Mouse (Mus musculus) lung, embryonic 16.5 days (tissue): ENCODE measurements around the gene Adgrd1. TPM values are rescaled to one million over a fixed set of nuclear protein-coding genes. Genes with fewer than 3 reads are reported as not detected.

Experiments used
- ATAC-seq: fragments of 200-750 bp; cut with Nextera tagmentation; 2 replicates; pipeline ENCODE4 v1.8.0; 2017; ENCODE audit warnings: low read depth, mild to moderate bottlenecking, moderate library complexity
- H3K27ac ChIP-seq: fragments of 300-500 bp; sonication (generic); 2 replicates; pipeline ENCODE4 v1.5.1; 2014; ENCODE audit warnings: mild to moderate bottlenecking, control low read depth, low read length
- H3K27me3 ChIP-seq: fragments of 300-500 bp; sonication (generic); 2 replicates; pipeline ENCODE4 v1.6.1; 2014; ENCODE audit warnings: low read depth, low read length, mixed read lengths; ENCODE audit not compliant: control insufficient read depth, insufficient read depth
- H3K36me3 ChIP-seq: fragments of 300-500 bp; sonication (generic); 2 replicates; pipeline ENCODE4 v1.6.1; 2014; ENCODE audit warnings: low read length; ENCODE audit not compliant: control insufficient read depth, insufficient read depth
- H3K4me1 ChIP-seq: fragments of 300-500 bp; sonication (generic); replicated peaks from 2 replicates; pipeline ENCODE4 v1.6.1; 2014; ENCODE audit warnings: low read length, mixed read lengths; ENCODE audit not compliant: control insufficient read depth, insufficient read depth
- H3K4me2 ChIP-seq: fragments of 300-500 bp; sonication (generic); 2 replicates; pipeline ENCODE4 v1.6.1; 2014; ENCODE audit warnings: low read depth, low read length, control low read depth
- H3K4me3 ChIP-seq: fragments of 300-500 bp; sonication (generic); 2 replicates; pipeline ENCODE4 v1.5.1; 2014; ENCODE audit warnings: mild to moderate bottlenecking, low read length, control low read depth
- H3K9ac ChIP-seq: fragments of 300-500 bp; sonication (generic); 2 replicates; pipeline ENCODE4 v1.6.1; 2014; ENCODE audit warnings: low read length, control low read depth
- H3K9me3 ChIP-seq: fragments of 300-500 bp; sonication (generic); 2 replicates; pipeline ENCODE4 v1.6.1; 2016; ENCODE audit warnings: low read length; ENCODE audit not compliant: control insufficient read depth
- WGBS: fragments of 180-500 bp; shearing (Covaris S2); extraction: QIAGEN DNeasy Blood & Tissue Kit; methylation state at CpG from one replicate; pipeline ENCODE4 v1.1.7; 2014; 5-methylcytosine and 5-hydroxymethylcytosine counted together
- polyA plus RNA-seq: library from polyadenylated mRNA; unstranded; fragments of >200 nt; fragmentation: Nextera tagmentation; extraction: Ambion mirVana; gene quantifications from 2 replicates; pipeline ENCODE4 v1.2.1, GENCODE M21; 2015

Gene Adgrd1
- polyA plus RNA-seq, 1 experiment from 2014 or later = 1.8 TPM

- Histone ChIP-seq H3K4me3 (no peak overlapping the region), H3K9me3 (no peaks in the 10 kb centered on the region), H3K27ac (no peak overlapping the region), H3K9ac (no peak overlapping the region), H3K27me3 (no peaks in the 10 kb centered on the region), H3K4me2 (no peak overlapping the region), H3K36me3 (no peaks in the 10 kb centered on the region), H3K4me1 (no peaks in the 10 kb centered on the region)
- WGBS = 46% methylated on average over 9 of the region's 9 CpGs
- no peak for ATAC-seq
Observed at GRCm38 (mm10) chr5:129196501-129196900, 100.0 kb downstream of the Adgrd1 start.

GRCm38 (mm10) chr5:129196971-129197519, 100.5 kb downstream of the Adgrd1 start:
- Histone ChIP-seq H3K4me1 (no peaks in the 10 kb centered on the region), H3K27ac (no peak overlapping the region), H3K9ac (no peak overlapping the region), H3K9me3 (no peaks in the 10 kb centered on the region), H3K36me3 (no peaks in the 10 kb centered on the region), H3K4me3 (no peak overlapping the region), H3K27me3 (no peaks in the 10 kb centered on the region), H3K4me2 (no peak overlapping the region)
- no peak for ATAC-seq
- WGBS = 59% methylated on average over 9 of the region's 9 CpGs

DNA sequence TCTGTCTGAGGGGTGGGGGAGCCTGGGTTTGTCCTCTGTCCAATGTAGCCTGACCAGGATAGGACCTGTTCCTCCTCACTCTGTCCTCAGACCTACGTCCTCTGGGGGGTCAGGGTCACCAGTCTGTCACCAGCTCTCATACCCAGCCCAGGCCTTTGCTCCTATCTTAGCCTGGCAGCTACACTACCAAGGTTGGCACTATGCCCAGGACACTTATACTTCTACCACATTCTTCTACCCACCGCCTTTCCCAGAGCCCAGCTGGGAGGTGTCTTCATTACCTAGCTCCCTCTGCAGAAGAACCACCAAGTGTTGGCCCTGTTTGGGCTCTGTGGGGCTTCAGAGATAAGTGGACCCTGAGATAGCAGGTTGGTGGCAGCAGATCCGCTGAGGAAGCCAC, 103.6 kb downstream of the Adgrd1 start:
- WGBS = 57% methylated on average over 3 of the region's 3 CpGs
- no peak overlapping the region for H3K27ac ChIP-seq
- no peaks in the 10 kb centered on the region for H3K4me1 ChIP-seq
- no peaks in the 10 kb centered on the region for H3K27me3 ChIP-seq
- no peak overlapping the region for H3K4me2 ChIP-seq
- no peak overlapping the region for H3K9ac ChIP-seq
- H3K36me3 ChIP-seq = no peaks in the 10 kb centered on the region
- ATAC-seq = peak; percentile 45
- H3K4me3 ChIP-seq = no peak overlapping the region
- H3K9me3 ChIP-seq = no peaks in the 10 kb centered on the region

GRCm38 (mm10) chr5:129208279-129208678, 111.7 kb downstream of the Adgrd1 start:
- Histone ChIP-seq H3K36me3 (no peaks in the 10 kb centered on the region), H3K27ac (no peak overlapping the region), H3K9ac (no peak overlapping the region), H3K4me1 (no peaks in the 10 kb centered on the region), H3K9me3 (no peaks in the 10 kb centered on the region), H3K4me3 (no peak overlapping the region), H3K27me3 (no peaks in the 10 kb centered on the region; the same call in 1 of the 2 replicates), H3K4me2 (no peak overlapping the region)
- ATAC-seq = no peak

DNA sequence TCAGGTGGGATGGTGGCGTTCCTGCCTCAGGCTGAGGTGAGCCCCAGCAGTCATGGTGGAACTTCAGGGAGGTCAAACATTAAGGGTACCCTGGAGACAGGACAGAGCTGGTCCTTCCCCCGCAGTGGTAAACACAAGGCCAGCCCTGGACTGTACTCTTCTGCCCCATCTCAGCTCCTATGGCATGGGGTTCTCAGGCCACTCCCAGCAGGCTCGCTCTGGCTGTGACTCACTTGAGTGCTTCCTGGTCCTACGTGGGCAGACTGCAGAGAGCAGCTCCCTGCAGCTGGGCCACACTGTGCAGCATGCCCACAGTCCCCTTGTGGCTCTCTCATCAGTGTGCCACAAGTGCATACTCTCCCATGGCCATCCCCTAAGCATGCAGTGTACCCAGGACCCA, 112.3 kb downstream of the Adgrd1 start:
- H3K4me3 ChIP-seq = no peak overlapping the region
- H3K27ac ChIP-seq = no peak overlapping the region
- 55% methylated on average over 4 of the region's 4 CpGs for WGBS
- no peaks in the 10 kb centered on the region for H3K4me1 ChIP-seq
- H3K9me3 ChIP-seq = no peaks in the 10 kb centered on the region
- ATAC-seq = no peak
- H3K27me3 ChIP-seq = no peaks in the 10 kb centered on the region; the same call in 1 of the 2 replicates
- no peaks in the 10 kb centered on the region for H3K36me3 ChIP-seq
- no peak overlapping the region for H3K4me2 ChIP-seq
- H3K9ac ChIP-seq = no peak overlapping the region

DNA sequence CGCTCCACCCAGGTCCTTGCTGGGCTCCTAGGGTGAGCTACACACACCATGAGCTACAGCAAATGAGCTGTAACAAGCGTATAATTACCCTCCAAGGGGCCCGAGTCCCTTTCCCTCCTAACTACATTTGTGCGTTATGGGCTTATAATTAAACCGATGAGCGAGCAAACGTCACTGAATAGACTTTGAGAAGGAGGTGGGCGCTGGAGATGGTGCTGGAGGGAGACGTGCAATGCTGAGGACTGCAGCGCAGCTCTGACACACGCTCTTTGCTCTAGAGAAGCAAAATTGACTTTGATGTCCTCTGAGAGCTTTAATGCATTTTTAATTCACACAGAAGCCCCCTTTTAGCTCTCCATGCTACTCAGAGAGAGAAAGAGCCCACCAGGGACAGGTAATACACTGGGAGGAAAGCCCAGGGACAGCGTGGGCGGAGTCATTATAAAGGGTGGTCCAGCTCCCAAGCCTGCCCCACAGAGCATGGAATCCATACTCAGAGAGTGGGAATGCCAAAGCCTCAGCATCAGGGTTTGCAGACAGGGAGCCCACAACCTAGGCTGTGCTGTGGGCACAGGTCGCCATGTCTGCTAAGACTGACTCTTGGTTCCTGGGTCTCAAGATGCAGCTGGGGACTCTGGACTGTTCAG, 115.0 kb downstream of the Adgrd1 start:
- Histone ChIP-seq H3K36me3 (no peaks in the 10 kb centered on the region), H3K4me3 (no peak overlapping the region), H3K9ac (no peak overlapping the region), H3K4me1 (no peaks in the 10 kb centered on the region), H3K27ac (no peak overlapping the region), H3K4me2 (no peak overlapping the region), H3K27me3 (no peaks in the 10 kb centered on the region; the same call in 1 of the 2 replicates), H3K9me3 (no peaks in the 10 kb centered on the region)
- 65% methylated on average over 14 of the region's 14 CpGs for WGBS
- ATAC-seq = no peak

GRCm38 (mm10) chr5:129214023-129214422, 117.5 kb downstream of the Adgrd1 start:
- ATAC-seq = no peak
- 39% methylated on average over 9 of the region's 9 CpGs for WGBS
- Histone ChIP-seq H3K4me1 (no peaks in the 10 kb centered on the region; the same call in 1 of the 2 replicates), H3K4me3 (no peak overlapping the region), H3K36me3 (no peaks in the 10 kb centered on the region), H3K9me3 (no peaks in the 10 kb centered on the region), H3K4me2 (no peak overlapping the region), H3K27me3 (no peaks in the 10 kb centered on the region; the same call in 1 of the 2 replicates), H3K9ac (no peak overlapping the region), H3K27ac (no peak overlapping the region)

DNA sequence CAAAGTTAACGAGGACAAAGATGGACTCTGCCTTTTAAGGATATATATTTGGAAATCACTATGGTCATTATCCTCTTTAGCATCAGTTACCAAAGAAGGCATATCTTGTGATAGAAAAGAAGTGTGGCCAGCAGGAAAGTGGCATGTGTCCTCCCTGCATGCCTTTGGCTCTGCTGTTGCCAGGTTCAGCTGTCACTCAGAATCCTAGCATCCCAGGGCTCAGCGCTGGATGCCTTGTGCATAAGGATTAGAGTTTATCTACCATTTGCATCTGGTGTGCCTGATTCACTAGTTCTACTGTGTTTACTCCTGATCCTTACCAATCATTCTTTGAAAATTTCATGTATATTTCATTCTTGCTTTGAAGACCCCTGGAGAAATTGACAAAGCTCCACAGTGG, 119.5 kb downstream of the Adgrd1 start:
- Histone ChIP-seq H3K27ac (no peak overlapping the region), H3K36me3 (no peaks in the 10 kb centered on the region), H3K4me1 (no peaks in the 10 kb centered on the region; the same call in 1 of the 2 replicates), H3K4me2 (no peak overlapping the region), H3K27me3 (no peaks in the 10 kb centered on the region), H3K4me3 (no peak overlapping the region), H3K9ac (no peak overlapping the region), H3K9me3 (no peaks in the 10 kb centered on the region)
- WGBS = 79% methylated on average over 2 of the region's 2 CpGs
- no peak for ATAC-seq

- WGBS = 12% methylated on average over 22 of the region's 22 CpGs
- Histone ChIP-seq H3K27me3 (no peaks in the 10 kb centered on the region), H3K36me3 (no peaks in the 10 kb centered on the region), H3K4me1 (no peaks in the 10 kb centered on the region; the same call in 1 of the 2 replicates), H3K4me3 (no peak overlapping the region), H3K27ac (no peak overlapping the region), H3K4me2 (peak overlapping the region; percentile 13), H3K9ac (no peak overlapping the region), H3K9me3 (no peaks in the 10 kb centered on the region)
- no peak for ATAC-seq
Observed at GRCm38 (mm10) chr5:129217481-129218221, 121.1 kb downstream of the Adgrd1 start.
